Mouse (Mus musculus) testis, adult 2 months (tissue): Measurements from ENCODE around the gene Zdhhc6. TPM values are rescaled to one million over a fixed set of nuclear protein-coding genes. Genes with fewer than 3 reads are reported as not detected.

ENCODE experiments used
- H3K27ac ChIP-seq: fragments of 200-500 bp; 2 replicates; pipeline ENCODE4 v1.5.1; 2012; ENCODE audit warnings: low read depth, low read length; ENCODE audit not compliant: control insufficient read depth, insufficient read depth
- H3K27me3 ChIP-seq: fragments of 200-500 bp; 2 replicates; pipeline ENCODE4 v1.6.1; 2012; ENCODE audit warnings: mild to moderate bottlenecking, low read length, moderate library complexity; ENCODE audit not compliant: control insufficient read depth, insufficient read depth
- H3K36me3 ChIP-seq: fragments of 200-500 bp; 2 replicates; pipeline ENCODE4 v1.6.1; 2012; ENCODE audit warnings: mild to moderate bottlenecking, low read length; ENCODE audit not compliant: control insufficient read depth, insufficient read depth
- H3K4me1 ChIP-seq: fragments of 200-500 bp; 2 replicates; pipeline ENCODE4 v1.6.1; 2012; ENCODE audit warnings: low read length; ENCODE audit not compliant: control insufficient read depth, insufficient read depth
- H3K4me3 ChIP-seq: fragments of 200-500 bp; 2 replicates; pipeline ENCODE4 v1.5.1; 2012; ENCODE audit warnings: low read depth, mild to moderate bottlenecking, low read length, moderate library complexity, mixed read lengths; ENCODE audit not compliant: control insufficient read depth
- CTCF ChIP-seq: fragments of 200-500 bp; IDR thresholded peaks from 2 replicates; pipeline ENCODE4 v1.5.1; 2012; ENCODE audit warnings: low read depth, mild to moderate bottlenecking, inconsistent platforms, low read length, moderate library complexity; ENCODE audit not compliant: control insufficient read depth, insufficient read depth, insufficient replicate concordance
- POLR2A ChIP-seq: fragments of 200-500 bp; IDR thresholded peaks from 2 replicates; pipeline ENCODE4 v1.6.1; 2012; ENCODE audit warnings: low read depth, mild to moderate bottlenecking, inconsistent platforms, low read length, moderate library complexity; ENCODE audit not compliant: control insufficient read depth
- polyA plus RNA-seq: library from polyadenylated mRNA; depleted of rRNA; stranded (reverse); fragments of >200 nt; gene quantifications from 2 replicates; pipeline ENCODE4 v1.2.3, GENCODE M21; 2012

Zdhhc6 gene
- polyA plus RNA-seq, 1 experiment = 13.2 TPM

- H3K36me3 ChIP-seq = peaks cover 1% of the 10 kb centered on the region
- H3K4me3 ChIP-seq = no peak overlapping the region
- no peaks in the 10 kb centered on the region for H3K4me1 ChIP-seq
- no peak overlapping the region for H3K27ac ChIP-seq
- H3K27me3 ChIP-seq = no peaks in the 10 kb centered on the region
- no peak for TF ChIP-seq CTCF
- TF ChIP-seq POLR2A = no peak
These were observed 16.5 kb downstream of the Zdhhc6 start for GRCm38 (mm10) chr19:55299378-55299777.

DNA sequence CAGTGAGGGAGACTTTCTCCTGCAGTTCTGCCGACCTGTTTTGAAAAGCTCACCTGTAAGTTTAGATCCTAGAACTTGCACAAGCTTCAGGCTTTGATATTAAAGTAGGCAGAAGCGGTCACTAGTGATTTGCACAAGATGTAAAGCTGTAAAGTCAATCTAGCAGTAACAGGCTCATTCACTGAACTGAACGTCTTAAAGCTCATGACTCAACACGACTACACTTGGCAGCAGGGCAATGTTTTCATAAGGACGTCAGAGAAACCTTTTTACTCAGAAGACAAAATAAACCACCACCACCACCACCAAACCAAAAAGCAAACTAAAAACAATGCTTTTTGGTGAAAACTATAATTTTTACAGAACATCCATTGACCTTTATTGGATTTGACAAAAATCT, 17.9 kb downstream of the Zdhhc6 start:
- peaks cover 1% of the 10 kb centered on the region for H3K36me3 ChIP-seq
- no peak overlapping the region for H3K27ac ChIP-seq
- no peaks in the 10 kb centered on the region for H3K27me3 ChIP-seq
- H3K4me3 ChIP-seq = no peak overlapping the region
- no peaks in the 10 kb centered on the region for H3K4me1 ChIP-seq
- TF ChIP-seq POLR2A = no peak
- no peak for TF ChIP-seq CTCF

- no peak for TF ChIP-seq POLR2A
- TF ChIP-seq CTCF = no peak
- Histone ChIP-seq H3K4me1 (no peaks in the 10 kb centered on the region), H3K27me3 (no peaks in the 10 kb centered on the region), H3K27ac (no peak overlapping the region), H3K36me3 (peaks cover 1% of the 10 kb centered on the region), H3K4me3 (no peak overlapping the region)
These were observed 18.3 kb downstream of the Zdhhc6 start for GRCm38 (mm10) chr19:55297489-55297888.

- no peak for TF ChIP-seq POLR2A
- no peak for TF ChIP-seq CTCF
- Histone ChIP-seq H3K27ac (no peak overlapping the region), H3K27me3 (no peaks in the 10 kb centered on the region), H3K4me3 (no peak overlapping the region), H3K4me1 (no peaks in the 10 kb centered on the region), H3K36me3 (peaks cover 1% of the 10 kb centered on the region)
These were observed 19.5 kb downstream of the Zdhhc6 start for GRCm38 (mm10) chr19:55296301-55296700.

DNA sequence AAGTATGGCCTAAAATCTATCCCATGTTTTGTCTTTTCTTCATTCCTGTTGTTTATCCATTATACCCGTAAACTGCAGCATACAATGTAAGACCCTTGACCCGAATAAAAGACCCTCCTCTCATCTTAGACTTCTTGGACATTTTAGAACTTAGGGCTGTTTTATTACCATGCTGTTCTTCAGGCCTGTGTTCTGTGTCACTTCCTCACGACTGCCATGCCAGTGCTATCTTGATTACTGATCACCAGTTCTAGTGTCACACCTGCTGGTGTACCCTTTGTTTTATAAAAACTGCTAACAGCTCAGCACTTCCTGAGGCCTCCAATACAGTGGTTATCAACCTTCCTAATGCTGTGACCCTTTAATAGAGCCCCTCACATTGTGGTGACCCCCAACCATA, 20.3 kb downstream of the Zdhhc6 start:
- Histone ChIP-seq H3K36me3 (peaks cover 1% of the 10 kb centered on the region; the same call in 1 of the 2 replicates), H3K27me3 (no peaks in the 10 kb centered on the region)

GRCm38 (mm10) chr19:55295075-55295474, 20.8 kb downstream of the Zdhhc6 start:
- TF ChIP-seq POLR2A (no peak), CTCF (no peak)
- peaks cover 1% of the 10 kb centered on the region; the same call in 1 of the 2 replicates for H3K36me3 ChIP-seq
- no peaks in the 10 kb centered on the region for H3K4me1 ChIP-seq
- H3K27me3 ChIP-seq = no peaks in the 10 kb centered on the region
- no peak overlapping the region for H3K27ac ChIP-seq
- no peak overlapping the region for H3K4me3 ChIP-seq

More for the DNA sequence above, 20.3 kb downstream of the Zdhhc6 start:
- Histone ChIP-seq H3K4me1 (no peaks in the 10 kb centered on the region), H3K27ac (no peak overlapping the region), H3K4me3 (no peak overlapping the region)
- TF ChIP-seq CTCF = no peak
- no peak for TF ChIP-seq POLR2A

- H3K4me1 ChIP-seq = no peaks in the 10 kb centered on the region
- H3K4me3 ChIP-seq = no peak overlapping the region
- peaks cover 1% of the 10 kb centered on the region; the same call in 1 of the 2 replicates for H3K36me3 ChIP-seq
- TF ChIP-seq CTCF = no peak
- TF ChIP-seq POLR2A = no peak
- no peaks in the 10 kb centered on the region for H3K27me3 ChIP-seq
- no peak overlapping the region for H3K27ac ChIP-seq
These were observed 22.7 kb downstream of the Zdhhc6 start for GRCm38 (mm10) chr19:55293175-55293574.
